16 mouse cellular contexts compared by ENCODE assay signal in the genomic region with DNA sequence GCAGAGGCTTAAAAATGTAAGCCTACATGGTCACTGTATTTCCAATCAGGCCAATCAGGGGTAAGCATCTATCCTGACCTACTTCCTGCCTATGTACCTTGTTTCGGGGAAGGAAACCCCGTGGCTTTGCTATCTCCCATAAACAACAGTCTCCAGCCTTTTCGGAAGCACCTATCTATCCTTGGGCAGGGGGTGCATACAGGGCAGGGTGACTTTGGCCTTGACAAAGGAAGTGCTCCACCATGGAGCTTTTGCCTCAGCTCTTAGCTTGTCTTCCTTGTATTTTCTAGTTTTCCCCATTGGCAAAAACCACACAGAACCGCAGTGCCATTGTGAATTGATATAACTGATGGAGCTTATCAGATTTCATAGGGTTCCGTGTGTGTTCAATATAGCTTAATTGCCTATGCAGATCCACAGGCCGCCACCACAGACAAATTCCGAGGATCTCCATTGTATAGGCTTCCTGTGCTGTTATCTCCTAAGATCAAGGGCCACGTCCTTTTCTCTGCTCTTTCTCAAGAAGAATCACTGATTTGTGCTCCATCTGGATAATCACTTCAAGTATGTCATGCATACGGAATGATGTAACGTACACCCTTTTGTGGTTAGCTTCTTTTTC.
"Had no signal": no experiment of that assay in that cellular context is flagged by ENCODE, and none has a peak within 500 bp of the region (broad histone marks: within the 10 kb centered on the region; RNA-seq: fewer than 3 reads in every experiment).

No protein-coding gene starts in this region.

- ATAC-seq: liver, postnatal 0 days had no signal

- H3K9me3 ChIP-seq: kidney, embryonic 15.5 days; limb, embryonic 10.5 days; liver, embryonic 13.5 days; lung, embryonic 15.5 days; megakaryocyte, embryonic 14.5 days; midbrain, embryonic 12.5 days; stomach, embryonic 15.5 days had no signal

- DNase-seq: kidney, postnatal 14 days; liver, embryonic 13.5 days; liver, postnatal 0 days; lung, postnatal 14 days; right cerebral cortex, postnatal 4 days; spleen, adult 18-20 months; thymus, adult 2 months; thymus, postnatal 25 days had no signal

- H3K4me2 ChIP-seq: kidney, embryonic 15.5 days; liver, embryonic 13.5 days; lung, embryonic 15.5 days; midbrain, embryonic 12.5 days; stomach, embryonic 15.5 days had no signal

- H3K4me3 ChIP-seq: kidney, embryonic 15.5 days; left cerebral cortex, adult 2 months; limb, embryonic 10.5 days; liver, embryonic 13.5 days; lung, embryonic 15.5 days; megakaryocyte, embryonic 14.5 days; midbrain, embryonic 12.5 days; stomach, embryonic 15.5 days had no signal

- H3K36me3 ChIP-seq: kidney, embryonic 15.5 days; limb, embryonic 10.5 days; liver, embryonic 13.5 days; lung, embryonic 15.5 days; midbrain, embryonic 12.5 days; stomach, embryonic 15.5 days had no signal

- H3K4me1 ChIP-seq: stomach, embryonic 15.5 days had no signal

- H3K27ac ChIP-seq: kidney, embryonic 15.5 days; limb, embryonic 10.5 days; liver, embryonic 13.5 days; lung, embryonic 15.5 days; macrophage; midbrain, embryonic 12.5 days; stomach, embryonic 15.5 days had no signal

- H3K27me3 ChIP-seq: kidney, embryonic 15.5 days; liver, embryonic 13.5 days; lung, embryonic 15.5 days; megakaryocyte, embryonic 14.5 days; midbrain, embryonic 12.5 days; stomach, embryonic 15.5 days had no signal

- H3K9ac ChIP-seq: kidney, embryonic 15.5 days; liver, embryonic 13.5 days; liver, postnatal 0 days; lung, embryonic 15.5 days; midbrain, embryonic 12.5 days; stomach, embryonic 15.5 days had no signal
